Mouse (Mus musculus) thymus, postnatal 0 days (tissue): ENCODE results near the gene Slc7a5. TPM values are rescaled to one million over a fixed set of nuclear protein-coding genes. Genes with fewer than 3 reads are reported as not detected.

Experiments
- DNase-seq: peaks from one replicate; pipeline ENCODE4 v3.0.0-alpha.2; 2015; ENCODE audit warnings: low spot score
- polyA plus RNA-seq: library from polyadenylated mRNA; unstranded; fragments of >200 nt; fragmentation: Nextera tagmentation; extraction: Ambion mirVana; gene quantifications from 2 replicates; pipeline ENCODE4 v1.2.1, GENCODE M21; 2015

The Slc7a5 gene
- polyA plus RNA-seq, 1 experiment from 2014 or later = 15.0 TPM

GRCm38 (mm10) chr8:121936391-121936790, 28.9 kb upstream of the Slc7a5 start:
- DNase-seq = no peak

- DNase-seq = no peak
These were observed 28.1 kb upstream of the Slc7a5 start for GRCm38 (mm10) chr8:121935341-121936294.

GRCm38 (mm10) chr8:121934923-121935322, 27.4 kb upstream of the Slc7a5 start:
- no peak for DNase-seq

- DNase-seq = no peak
These were observed 27.0 kb upstream of the Slc7a5 start for GRCm38 (mm10) chr8:121934506-121934905.

- no peak for DNase-seq
These were observed 25.4 kb upstream of the Slc7a5 start for GRCm38 (mm10) chr8:121932668-121933520.

DNA sequence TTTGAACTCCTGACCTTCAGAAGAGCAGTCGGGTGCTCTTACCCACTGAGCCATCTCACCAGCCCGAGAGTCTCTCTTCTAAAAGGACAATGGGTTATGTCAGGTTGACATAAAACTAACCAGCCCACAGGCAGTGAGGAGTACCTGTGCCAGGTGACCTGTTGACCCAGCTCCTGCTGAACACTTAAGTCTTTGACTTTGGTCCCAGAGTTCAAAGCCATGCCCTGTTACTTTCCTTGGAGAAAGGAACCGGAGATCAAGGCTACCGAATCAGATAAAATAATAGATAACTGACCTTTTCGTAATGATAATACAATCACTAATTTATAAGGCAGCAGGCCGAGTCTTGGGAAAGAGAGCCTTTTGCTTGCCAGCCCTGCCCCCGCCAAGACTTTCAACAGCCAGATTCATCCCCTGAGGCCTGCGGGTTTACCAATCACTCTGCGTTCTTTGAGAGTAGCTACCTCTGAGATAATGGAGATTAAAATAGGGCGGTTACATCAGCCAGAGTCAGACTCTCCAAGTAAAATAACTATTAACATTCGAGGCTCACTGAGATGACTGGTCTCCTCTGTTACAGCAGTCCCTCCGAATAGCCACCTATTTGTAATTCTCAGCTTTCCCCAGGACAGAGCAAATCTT, 24.7 kb upstream of the Slc7a5 start:
- no peak for DNase-seq

- DNase-seq = no peak
These were observed 24.1 kb upstream of the Slc7a5 start for GRCm38 (mm10) chr8:121931571-121931970.

DNA sequence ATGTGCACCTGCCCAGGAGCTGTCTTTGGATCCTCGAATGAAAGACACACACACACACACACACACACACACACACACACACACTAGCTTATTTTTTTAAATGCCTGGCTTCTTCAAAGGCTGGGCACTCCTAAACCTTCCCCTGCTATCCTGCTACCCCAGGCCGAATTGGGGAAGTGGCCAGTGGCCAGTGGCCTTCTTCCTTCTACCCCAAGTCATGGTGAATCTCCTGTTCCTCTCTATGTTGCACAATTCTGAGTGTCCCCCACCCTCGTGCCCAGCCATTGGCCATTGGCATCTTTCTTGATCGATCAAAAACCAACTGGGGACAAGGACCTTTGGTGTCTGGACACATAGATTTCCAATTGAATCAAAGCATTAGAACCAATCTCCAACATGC, 22.6 kb upstream of the Slc7a5 start:
- DNase-seq = no peak

DNA sequence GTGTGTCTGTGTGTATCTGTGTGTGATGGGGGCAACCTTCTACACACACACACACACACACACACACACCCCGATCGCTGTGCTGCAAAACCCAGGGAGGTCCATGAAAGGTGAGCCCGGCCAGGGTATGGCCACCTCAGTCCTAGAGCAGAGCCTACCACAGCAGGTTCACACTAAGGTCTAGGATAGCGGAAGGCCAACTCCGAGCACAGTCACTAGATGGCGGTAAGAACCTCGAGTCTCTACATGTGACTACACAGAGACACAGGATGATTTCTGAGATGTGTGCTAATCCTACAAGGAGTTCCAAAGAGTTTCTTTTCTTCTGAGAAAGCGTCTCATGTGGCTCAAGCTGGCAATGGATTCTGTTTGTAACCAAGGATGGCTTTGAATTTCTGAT, 19.8 kb upstream of the Slc7a5 start:
- DNase-seq = peak; percentile 73

DNA sequence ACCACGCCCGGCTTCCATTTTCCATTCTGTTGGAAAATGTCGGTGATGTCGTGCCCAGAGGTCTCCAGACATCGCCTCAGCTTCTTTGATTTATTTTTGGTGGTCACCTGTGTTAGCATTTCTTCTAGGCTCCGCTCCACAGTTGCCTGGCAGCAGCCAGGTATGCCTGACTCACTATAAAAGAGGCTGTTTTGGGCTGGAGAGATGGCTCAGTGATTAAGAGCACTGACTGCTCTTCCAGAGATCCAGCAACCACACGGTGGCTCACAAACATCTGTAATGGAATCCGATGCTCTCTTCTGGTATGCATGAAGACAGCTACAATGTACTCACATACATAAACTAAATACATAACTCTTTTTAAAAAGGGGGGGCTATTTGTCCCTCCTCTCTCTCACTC, 18.8 kb upstream of the Slc7a5 start:
- DNase-seq = no peak

DNA sequence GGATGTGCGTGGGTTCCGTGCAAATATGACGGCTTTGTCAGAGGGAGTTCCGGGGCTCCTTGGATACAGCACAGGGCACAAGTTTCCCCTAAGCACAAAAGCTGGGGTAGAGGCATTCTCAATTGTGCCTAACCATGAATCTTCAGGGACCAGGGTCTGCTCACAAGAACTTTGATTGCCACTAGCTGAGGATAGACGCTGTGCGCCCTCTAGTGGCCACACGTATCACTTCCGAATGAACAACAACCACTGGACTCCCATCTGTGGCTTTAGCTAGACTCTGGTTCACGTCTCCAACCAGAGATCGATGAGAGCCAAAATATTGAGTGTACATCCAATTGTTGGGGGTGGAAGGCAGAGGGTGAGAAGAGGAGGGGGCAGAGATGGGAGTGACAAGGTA, 18.1 kb upstream of the Slc7a5 start:
- DNase-seq = peak; percentile 78

- DNase-seq = no peak
These were observed 17.2 kb upstream of the Slc7a5 start for GRCm38 (mm10) chr8:121924681-121925080.

DNA sequence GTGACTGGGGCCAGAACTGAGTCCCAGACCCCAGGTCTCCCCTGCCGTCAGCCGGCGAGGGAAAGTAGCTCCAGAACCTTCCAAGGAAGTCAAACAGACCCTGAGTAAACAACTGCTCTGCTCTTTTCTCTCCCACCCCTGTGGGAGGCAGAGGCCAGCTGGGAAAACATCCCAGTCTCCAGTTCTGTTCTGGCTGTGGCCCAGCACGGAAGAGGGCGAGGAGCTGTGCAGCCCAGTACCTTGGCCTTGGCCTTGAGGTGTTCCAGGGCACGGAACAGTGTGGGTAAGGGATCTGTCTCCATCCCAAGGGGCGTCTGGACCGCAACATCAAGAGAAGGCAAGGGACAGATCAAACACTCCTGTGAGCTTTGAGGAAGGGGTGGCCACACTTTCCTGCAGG, 14.6 kb upstream of the Slc7a5 start:
- no peak for DNase-seq

DNA sequence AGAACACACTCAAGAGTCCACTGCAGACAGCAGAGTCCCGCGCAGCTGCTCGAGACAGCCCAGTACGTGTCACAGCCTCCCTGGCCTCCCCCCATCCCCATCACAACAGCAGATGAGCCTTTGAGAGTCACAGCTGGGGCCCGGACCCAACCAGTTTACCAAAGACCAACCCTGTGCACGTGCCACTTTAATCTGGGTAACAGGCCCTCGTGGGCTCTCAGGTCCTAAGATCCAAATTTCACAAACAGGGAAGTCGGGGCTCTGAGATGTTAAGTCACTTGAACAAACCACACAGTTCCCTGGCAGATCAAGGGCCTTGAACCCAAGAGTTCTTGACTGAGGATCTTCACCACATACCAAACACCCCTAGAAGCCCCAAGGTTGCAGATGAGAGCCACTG, 14.1 kb upstream of the Slc7a5 start:
- no peak for DNase-seq

GRCm38 (mm10) chr8:121919731-121920130, 12.2 kb upstream of the Slc7a5 start:
- DNase-seq = no peak

GRCm38 (mm10) chr8:121919158-121919557, 11.7 kb upstream of the Slc7a5 start:
- no peak for DNase-seq

DNA sequence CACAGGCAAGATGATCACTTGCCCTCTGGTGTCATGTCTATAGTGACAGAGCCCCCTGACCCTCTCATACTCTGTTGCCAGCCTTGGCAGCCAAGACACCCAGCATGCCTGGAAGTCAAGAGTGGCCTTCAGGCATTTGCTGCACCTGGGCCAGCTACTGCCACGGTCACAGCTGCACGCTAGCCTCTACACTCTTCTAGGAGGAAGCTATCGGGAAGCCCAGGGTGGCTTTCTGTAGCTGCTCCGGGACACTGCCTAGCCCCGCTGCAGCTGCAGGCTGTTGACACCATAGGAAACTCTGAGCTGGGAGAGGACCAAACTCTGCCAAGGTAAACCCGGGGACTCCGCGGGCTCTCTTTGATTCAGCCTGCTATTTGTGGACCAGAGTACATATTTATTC, 5.9 kb upstream of the Slc7a5 start:
- no peak for DNase-seq

DNA sequence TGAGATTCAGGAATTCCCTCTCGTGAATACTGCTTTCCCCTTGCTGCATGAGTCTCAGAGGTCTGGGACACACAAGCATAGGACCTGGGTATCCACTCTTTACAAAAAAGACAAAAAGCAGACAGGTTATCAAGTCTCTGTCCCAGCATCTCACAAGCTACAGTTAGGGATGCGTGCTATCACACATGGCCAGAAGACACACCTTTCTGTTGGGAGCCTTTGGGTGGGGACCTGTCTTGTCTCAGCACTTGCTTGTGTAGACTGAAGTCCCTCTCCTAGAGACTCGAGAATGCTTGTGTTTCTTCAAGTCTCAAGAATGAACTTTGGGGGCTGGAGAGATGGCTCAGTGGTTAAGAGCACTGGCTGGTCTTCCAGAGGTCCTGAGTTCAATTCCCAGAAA, 5.3 kb upstream of the Slc7a5 start:
- DNase-seq = no peak

- DNase-seq = no peak
These were observed 4.5 kb upstream of the Slc7a5 start for GRCm38 (mm10) chr8:121911987-121912386.

- DNase-seq = no peak
These were observed 3.9 kb upstream of the Slc7a5 start for GRCm38 (mm10) chr8:121911400-121911799.

DNA sequence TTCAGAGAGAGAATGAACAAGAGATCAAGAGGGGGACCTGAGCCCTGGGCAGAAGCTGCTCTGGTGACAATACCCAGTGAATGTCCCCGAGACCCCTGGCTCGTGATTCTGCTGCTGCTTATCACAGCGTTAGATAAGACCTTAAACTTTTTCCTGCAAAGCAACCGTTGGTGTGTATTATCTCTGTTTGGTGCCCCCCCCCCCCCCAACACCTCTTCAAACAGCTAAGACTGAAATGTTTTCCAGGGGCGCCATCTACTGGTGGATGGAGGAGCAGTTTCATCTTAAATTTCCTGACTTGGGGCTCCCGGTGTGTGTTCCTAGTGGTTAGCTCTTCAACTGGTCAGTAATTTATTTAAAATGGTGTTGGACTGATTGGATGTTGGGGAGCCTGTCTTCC, 2.2 kb upstream of the Slc7a5 start:
- DNase-seq = peak; percentile 86

GRCm38 (mm10) chr8:121909148-121909541, 1.7 kb upstream of the Slc7a5 start:
- no peak for DNase-seq
